Mouse (Mus musculus): ENCODE results near the gene Uqcrfs1.

DNA sequence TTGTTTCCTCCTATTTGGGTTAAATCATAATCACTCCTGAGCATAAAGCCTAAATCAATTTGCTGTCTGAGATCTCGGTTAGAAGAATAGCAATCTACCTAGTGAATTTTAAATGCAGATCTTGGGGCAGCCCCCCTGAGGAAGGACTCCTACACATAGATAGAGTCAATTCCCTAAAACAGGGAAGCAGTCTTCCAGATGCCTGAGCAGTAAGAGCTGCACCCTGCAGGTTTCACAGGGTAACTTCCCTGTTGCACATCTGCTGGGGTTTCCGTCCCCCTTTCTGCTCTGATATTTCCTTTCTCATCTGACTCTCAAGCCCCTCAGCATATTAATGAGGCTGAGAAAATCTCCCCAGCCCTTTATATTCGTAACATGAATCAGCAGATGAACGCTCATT is 27.8 kb upstream of the Uqcrfs1 start:
- TF ChIP-seq CTCF (IDR thresholded peaks at IDR 0.05; ENCODE audit: low read depth) (peak; percentile 16; the same call in 1 of the 2 replicates), EP300 (IDR thresholded peaks at IDR 0.05; ENCODE audit: low read depth) (no peak)
